Mouse (Mus musculus) liver, postnatal 0 days (tissue): ENCODE measurements at regions not wholly inside any gene's neighbourhood (a gene's known extent, or its start where the extent isn't known, plus 50 kb on each side); places are given as distances from the start of the nearest gene placed in this dataset.

Experiments
- CTCF ChIP-seq: sonication (generic); IDR thresholded peaks from 2 replicates; pipeline ENCODE4 v1.5.1; 2016; ENCODE audit warnings: antibody characterized with exemption, low read depth
- EP300 ChIP-seq: IDR thresholded peaks from 2 replicates; pipeline ENCODE4 v1.6.1; 2016; ENCODE audit warnings: antibody characterized with exemption, low read depth, mild to moderate bottlenecking

DNA sequence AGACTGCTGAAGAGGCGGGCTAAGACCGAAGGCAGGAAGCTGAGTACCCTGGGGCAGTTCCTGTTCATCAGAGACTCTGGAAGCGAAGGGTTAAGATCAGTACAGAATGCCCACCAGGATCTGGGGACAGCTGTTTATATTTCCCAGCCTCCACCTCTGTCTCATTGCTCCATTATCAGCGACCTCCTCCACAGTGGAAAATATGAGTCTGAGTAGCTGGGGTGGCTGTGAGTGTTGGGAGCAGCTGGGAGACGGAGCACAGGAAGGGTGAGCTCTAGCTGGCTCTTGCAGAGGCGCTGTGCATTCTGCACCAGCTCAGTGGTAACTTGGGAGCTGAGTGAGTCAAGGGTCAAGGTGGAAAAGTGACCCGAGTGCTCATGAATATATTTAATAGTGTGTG is 96.2 kb downstream of the Gm10604 start:
- TF ChIP-seq CTCF (no peak), EP300 (no peak)
